Mouse (Mus musculus) heart, postnatal 0 days (tissue): ENCODE measurements around the gene Pax5.

ENCODE experiments used
- CTCF ChIP-seq: IDR thresholded peaks from 2 replicates; pipeline ENCODE4 v1.5.1; 2016; ENCODE audit warnings: antibody characterized with exemption, control low read depth, low read depth
- EP300 ChIP-seq: IDR thresholded peaks from 2 replicates; pipeline ENCODE4 v1.6.1; 2016; ENCODE audit warnings: antibody characterized with exemption, low read depth

- TF ChIP-seq CTCF = no peak
- no peak for TF ChIP-seq EP300
These were observed 37.9 kb downstream of the Pax5 start for GRCm38 (mm10) chr4:44672216-44672937.
